ENCODE assay signal across 8 mouse cellular contexts in genomic region chr3:137980435-137981381, GRCm38 (mm10). TPM values are rescaled to one million over a fixed set of nuclear protein-coding genes. Genes with fewer than 3 reads are reported as not detected.
A peak's percentile ranks its signal among the peaks of the same experiment; 100 is the strongest.
DNase-seq lines count a peak whose midpoint lies in the region; ATAC-seq and TF ChIP-seq lines count a peak whose summit lies in the region.

No protein-coding gene starts in this region.

- no peak for TF ChIP-seq CTCF in olfactory bulb, adult 2 months (IDR thresholded peaks at IDR 0.05; ENCODE audit: insufficient read depth, low read depth, low read length)

- intact Hi-C loops in heart, postnatal 14 days (cut with DNase I): no loop called here

- no peaks in the 10 kb centered on the region for H3K9me3 ChIP-seq in forebrain, embryonic 10.5 days
- H3K9me3 ChIP-seq in limb, embryonic 13.5 days: no peaks in the 10 kb centered on the region

- TF ChIP-seq POLR2A in olfactory bulb, adult 2 months (IDR thresholded peaks at IDR 0.05; ENCODE audit: insufficient read depth, low read depth, low read length): no peak

- H3K36me3 ChIP-seq in forebrain, embryonic 10.5 days (replicated peaks): no peaks in the 10 kb centered on the region
- no peaks in the 10 kb centered on the region for H3K36me3 ChIP-seq in limb, embryonic 13.5 days

- peak overlapping the region; percentile 70 for H3K9ac ChIP-seq in limb, embryonic 13.5 days

- H3K4me2 ChIP-seq in limb, embryonic 13.5 days (replicated peaks): peak overlapping the region; percentile 73

- H3K27me3 ChIP-seq in forebrain, embryonic 10.5 days (ENCODE audit: poor library complexity, severe bottlenecking): 0 out of 2 replicates have a peak, but pooled peaks cover 4% of the 10 kb centered on the region
- no peaks in the 10 kb centered on the region for H3K27me3 ChIP-seq in limb, embryonic 13.5 days

- DNase-seq in heart, adult 11 months: peak; percentile 85
- DNase-seq in heart, postnatal 14 days: no peak
- no peak for DNase-seq in forebrain, embryonic 10.5 days (ENCODE audit: extremely low spot score, low spot score)
- DNase-seq in right cerebral cortex, postnatal 10 days (ENCODE audit: low spot score in 2 of 2): no peak
- DNase-seq in embryo, embryonic 11 days: no peak

- peak; percentile 58 for ATAC-seq in CD4-positive, CD25-positive, alpha-beta regulatory T cell, adult 4 months
- ATAC-seq in limb, embryonic 13.5 days (ENCODE audit: low FRiP score, low read depth): no peak

- H3K27ac ChIP-seq in forebrain, embryonic 10.5 days: peak overlapping the region; percentile 65
- peak overlapping the region; percentile 48; the same call in 1 of the 2 replicates for H3K27ac ChIP-seq in limb, embryonic 13.5 days
- no peak overlapping the region for H3K27ac ChIP-seq in olfactory bulb, adult 2 months (ENCODE audit: insufficient read depth, low read depth, low read length)

- H3K4me3 ChIP-seq in forebrain, embryonic 10.5 days: peak overlapping the region; percentile 43
- H3K4me3 ChIP-seq in limb, embryonic 13.5 days: peak overlapping the region; percentile 48
- H3K4me3 ChIP-seq in olfactory bulb, adult 2 months (ENCODE audit: insufficient read depth, low read depth, low read length): peak overlapping the region; percentile 32

- WGBS in forebrain, embryonic 10.5 days: 42% methylated on average over 15 of the region's 15 CpGs
- 34% methylated on average over 15 of the region's 15 CpGs for WGBS in limb, embryonic 13.5 days
- 28% methylated on average over 15 of the region's 15 CpGs for WGBS in olfactory bulb, adult 2 months

- H3K4me1 ChIP-seq in forebrain, embryonic 10.5 days: peaks cover 39% of the 10 kb centered on the region
- H3K4me1 ChIP-seq in limb, embryonic 13.5 days: peaks cover 23% of the 10 kb centered on the region
- peaks cover 10% of the 10 kb centered on the region for H3K4me1 ChIP-seq in olfactory bulb, adult 2 months (ENCODE audit: control insufficient read depth, insufficient read depth, low read length)

RNA-seq across cellular contexts. Expression of gene Dapp1, which starts 0.6 kb away (rescaled TPM):
- total RNA-seq in heart, postnatal 14 days (2021): 1 to 10 TPM; 3.8 to 5.0 TPM
- 10 to 100 TPM; 74.5 to 78.4 TPM for polyA plus RNA-seq in CD4-positive, CD25-positive, alpha-beta regulatory T cell, adult 4 months (2017; shearing (Covaris generic))
- 2.2 and 3.5 TPM in 2 replicates for polyA plus RNA-seq in forebrain, embryonic 10.5 days (2016; fragmentation: Nextera tagmentation; extraction: Ambion mirVana)
- polyA plus RNA-seq in limb, embryonic 13.5 days (2015; fragmentation: Nextera tagmentation; extraction: Ambion mirVana): 3.4 TPM in 2 replicates
- polyA plus RNA-seq in olfactory bulb, adult 2 months (2012; ENCODE audit: insufficient read depth, insufficient read length, low replicate concordance, missing spikeins): not detected in 2 replicates

Comparison
In these comparisons a context has a peak if more than half of its experiments do, and no peak if none do; other contexts are left out.
1. RNA of gene Dapp1, which starts 0.6 kb away (polyA plus RNA-seq): 74.5 to 78.4 TPM in CD4-positive, CD25-positive, alpha-beta regulatory T cell, adult 4 months; 2.2 to 3.5 TPM in forebrain, embryonic 10.5 days, 3.4 TPM in limb, embryonic 13.5 days and not detected in olfactory bulb, adult 2 months; every median in the first group is over 10 times any median in the second.
2. Peak in every context shown above with its lines, with median percentiles within 50 percentile points of each other: H3K4me3 ChIP-seq.